Mouse (Mus musculus): ENCODE measurements at regions not wholly inside any gene's neighbourhood (a gene's known extent, or its start where the extent isn't known, plus 50 kb on each side); places are given as distances from the start of the nearest gene placed in this dataset.

GRCm38 (mm10) chr10:21724999-21725398, 132.1 kb downstream of the 1700020N01Rik start:
- no peak for DNase-seq (ENCODE audit: low spot score)

GRCm38 (mm10) chr10:21740256-21740655, 141.7 kb upstream of the Sgk1 start:
- DNase-seq (ENCODE audit: low spot score), result no peak

DNA sequence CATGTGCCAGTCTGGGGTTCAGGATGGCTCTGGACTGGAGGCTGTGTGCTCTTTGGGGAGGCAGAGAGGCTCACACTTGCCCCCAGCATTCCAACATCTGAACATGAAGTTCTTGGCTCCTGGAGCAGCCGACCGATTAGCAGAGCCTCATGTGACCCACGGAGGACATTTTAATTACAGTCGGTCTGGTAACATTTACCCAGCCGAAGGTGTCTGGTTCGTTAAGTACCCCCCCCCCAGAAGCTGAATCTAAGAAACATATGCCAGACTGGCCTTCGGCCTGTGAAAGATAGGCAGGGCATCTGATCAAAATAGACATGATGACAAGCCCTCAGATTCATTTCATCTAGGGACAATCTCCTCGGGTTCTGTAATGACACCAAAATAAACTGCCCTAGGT, 140.4 kb upstream of the Sgk1 start:
- DNase-seq (ENCODE audit: low spot score), result no peak

DNA sequence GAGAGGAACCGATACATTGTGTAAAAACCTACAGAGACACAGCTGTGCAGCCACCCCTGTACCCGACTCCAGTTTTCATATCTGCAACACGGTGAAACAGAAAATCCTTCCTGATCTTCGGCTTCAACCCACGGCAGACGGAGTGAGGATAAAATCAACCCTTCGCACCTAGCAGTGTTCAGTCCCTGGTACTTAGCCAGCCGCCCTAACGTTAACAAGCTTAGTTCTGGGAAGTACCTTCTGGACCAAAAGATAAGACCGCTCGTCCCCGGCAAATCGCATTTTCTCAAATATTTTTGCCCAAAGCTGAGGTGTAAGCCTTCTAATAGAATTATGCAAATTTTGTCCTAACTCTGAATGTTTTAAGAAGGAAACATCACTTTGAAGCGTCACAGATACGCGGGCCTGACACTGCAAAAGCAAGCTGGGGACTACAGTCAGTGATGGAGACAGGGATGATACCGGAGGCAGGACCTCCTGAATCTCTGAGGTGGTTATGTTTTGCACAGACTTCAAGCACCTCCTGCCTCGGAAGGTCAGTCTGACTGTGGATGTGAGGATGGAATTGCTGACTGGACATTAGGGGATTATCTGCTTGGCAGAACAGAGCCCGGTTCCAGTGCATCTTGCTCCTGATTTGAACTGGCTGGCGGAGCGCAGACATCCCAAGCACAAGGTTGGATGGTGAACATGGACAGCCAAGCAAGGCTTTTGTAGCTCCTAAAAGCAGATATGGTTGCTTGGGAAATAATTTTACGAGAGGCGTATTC, 139.8 kb upstream of the Sgk1 start:
- DNase-seq (ENCODE audit: low spot score), result no peak

GRCm38 (mm10) chr10:21743396-21743795, 138.6 kb upstream of the Sgk1 start:
- no peak for DNase-seq (ENCODE audit: low spot score)

DNA sequence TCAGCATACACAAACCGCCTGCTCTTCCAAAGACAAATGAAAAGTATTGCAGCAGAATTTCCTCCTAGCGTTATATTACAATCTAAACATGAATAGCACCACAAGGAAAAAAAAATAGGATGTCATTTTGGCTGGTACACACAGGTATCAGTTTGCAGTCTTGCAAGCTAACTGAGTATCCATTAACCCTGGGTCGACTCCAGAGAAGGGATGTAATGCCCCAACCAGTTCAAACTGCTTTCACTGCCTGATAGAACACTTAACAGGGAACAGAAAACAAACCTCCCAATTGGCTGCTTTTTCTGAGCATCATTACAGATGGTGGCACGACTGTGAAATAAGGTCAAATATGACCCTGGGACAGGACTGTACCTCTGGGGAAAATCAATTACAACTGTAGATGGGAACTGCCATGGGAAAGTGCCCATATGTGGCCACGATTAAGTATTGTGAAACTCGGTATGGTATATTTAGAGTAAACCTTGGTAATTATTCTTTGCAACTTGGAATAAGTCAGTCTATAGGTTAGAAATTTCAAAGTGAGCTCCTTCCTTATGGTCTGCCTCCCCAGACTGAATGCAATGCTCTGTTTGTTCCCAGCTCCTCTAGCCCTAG, 137.5 kb upstream of the Sgk1 start:
- peak; percentile 9 for DNase-seq (ENCODE audit: low spot score)

DNA sequence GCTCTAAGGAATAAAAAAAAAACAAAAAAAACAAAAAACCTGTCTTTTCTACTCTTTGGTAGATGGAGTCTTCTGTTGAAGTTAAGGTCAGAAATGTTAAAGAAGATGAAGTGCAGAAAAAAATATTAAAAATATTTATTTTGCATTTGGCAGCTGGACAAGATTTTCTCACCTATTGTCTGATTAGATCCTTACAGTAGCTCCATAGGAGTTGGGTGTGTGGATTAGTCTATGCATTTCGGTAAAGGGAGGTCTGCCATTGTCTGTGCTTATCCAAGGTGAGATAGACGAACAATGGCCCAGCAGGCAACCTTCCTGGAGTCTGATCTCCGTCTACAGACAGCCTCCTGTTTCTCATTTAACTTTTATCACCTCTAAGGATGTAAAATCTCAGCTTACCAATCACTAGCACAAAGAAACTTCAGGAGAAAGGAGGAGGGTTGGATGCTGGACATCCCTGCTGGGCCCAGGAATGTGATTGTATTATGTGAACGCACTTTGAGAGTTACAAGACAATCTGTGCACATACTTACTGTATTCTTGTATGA, 136.0 kb upstream of the Sgk1 start:
- DNase-seq (ENCODE audit: low spot score), result no peak

GRCm38 (mm10) chr10:21746713-21747112, 135.3 kb upstream of the Sgk1 start:
- DNase-seq (ENCODE audit: low spot score), result peak; percentile 17

- no peak for DNase-seq (ENCODE audit: low spot score)
Observed at GRCm38 (mm10) chr10:21751326-21751725, 130.7 kb upstream of the Sgk1 start.

- DNase-seq (ENCODE audit: low spot score), result no peak
Observed at GRCm38 (mm10) chr10:21752392-21752791, 129.6 kb upstream of the Sgk1 start.

GRCm38 (mm10) chr10:21754763-21755548, 127.0 kb upstream of the Sgk1 start:
- DNase-seq (ENCODE audit: low spot score), result no peak

DNA sequence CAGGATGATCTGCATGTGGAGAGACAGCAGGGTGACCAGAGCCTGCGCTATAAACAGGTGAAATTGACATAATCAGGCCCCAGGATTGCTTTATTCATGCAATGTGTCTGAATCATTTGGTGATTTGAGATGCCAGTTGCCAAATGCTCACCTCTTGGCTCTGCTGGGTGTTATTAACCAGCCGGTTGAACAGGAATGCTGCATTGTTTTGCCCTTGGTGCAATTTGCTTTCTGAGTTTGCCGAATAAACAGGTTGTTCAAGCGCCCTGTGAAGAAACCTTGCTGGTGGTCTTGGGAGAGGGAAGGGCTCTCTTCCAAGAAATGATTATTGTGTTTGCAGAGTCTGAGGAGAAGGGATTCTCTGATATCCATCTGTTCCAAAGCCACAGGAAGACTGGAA, 126.3 kb upstream of the Sgk1 start:
- DNase-seq (ENCODE audit: low spot score), result no peak

GRCm38 (mm10) chr10:21756811-21757210, 125.2 kb upstream of the Sgk1 start:
- DNase-seq (ENCODE audit: low spot score), result no peak

GRCm38 (mm10) chr10:21758122-21758521, 123.9 kb upstream of the Sgk1 start:
- no peak for DNase-seq (ENCODE audit: low spot score)

DNA sequence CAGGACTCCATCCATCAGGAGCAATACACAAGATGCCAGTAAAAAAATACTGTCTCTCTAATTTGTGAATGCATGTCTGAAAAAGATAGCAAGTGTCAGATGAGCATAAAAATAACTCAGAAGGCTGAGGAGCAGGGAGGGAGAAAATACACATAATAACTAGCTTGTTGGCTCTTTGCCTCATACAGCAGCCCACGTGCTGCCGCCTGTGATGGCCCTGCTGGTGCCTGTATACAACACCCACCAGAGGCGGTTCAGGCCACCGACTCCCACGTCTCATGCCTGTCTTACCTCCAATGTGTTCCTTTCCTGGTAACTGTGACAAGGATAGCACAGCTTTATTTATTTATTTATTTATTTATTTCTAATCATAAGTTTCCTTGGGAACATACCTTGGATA, 119.5 kb upstream of the Sgk1 start:
- no peak for DNase-seq (ENCODE audit: low spot score)

DNA sequence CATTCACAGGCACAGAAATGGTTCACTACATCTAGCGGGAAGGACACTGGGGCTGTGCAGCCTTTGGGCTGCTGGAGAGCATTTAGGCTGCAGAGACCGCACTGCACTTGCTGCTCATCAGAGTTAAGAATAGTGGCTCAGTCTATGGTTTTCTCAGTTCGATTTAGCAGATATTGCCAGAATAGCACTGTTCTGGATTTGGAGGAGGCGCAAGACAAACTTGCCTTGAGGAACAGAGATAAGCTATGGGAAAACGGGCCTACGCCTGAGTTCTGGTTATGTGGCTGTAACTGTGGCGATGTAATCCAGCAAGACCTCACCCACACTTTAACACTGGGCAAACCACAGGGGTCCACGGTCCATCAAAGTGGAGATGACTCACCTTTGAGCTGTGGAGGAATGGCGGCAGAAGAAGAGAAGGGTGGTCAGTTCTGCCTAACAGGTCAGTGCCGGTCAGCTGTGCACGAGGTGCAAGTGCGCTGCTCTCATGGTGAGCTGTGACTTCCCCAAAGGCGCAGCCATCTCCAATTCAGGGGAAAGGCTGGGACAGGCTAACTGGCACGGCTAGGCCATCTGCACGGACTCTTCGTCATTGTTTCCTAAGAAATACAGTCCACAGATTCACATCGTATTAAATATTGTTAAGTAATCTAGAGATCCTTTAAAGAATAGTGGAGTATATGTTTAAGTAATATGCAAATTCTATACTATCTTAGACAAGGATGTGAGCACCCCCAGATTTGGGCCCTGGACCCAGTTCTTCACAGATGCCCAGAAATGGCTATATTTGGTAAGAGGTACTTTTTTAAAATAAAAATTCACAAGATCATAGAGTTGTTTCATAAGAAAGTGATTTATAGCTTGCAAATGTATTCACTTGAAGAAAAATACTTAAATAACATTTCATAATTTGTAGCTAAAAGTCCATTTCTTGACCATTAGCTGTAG, 118.7 kb upstream of the Sgk1 start:
- DNase-seq (ENCODE audit: low spot score), result no peak

GRCm38 (mm10) chr10:21764090-21764489, 117.9 kb upstream of the Sgk1 start:
- DNase-seq (ENCODE audit: low spot score), result no peak

DNA sequence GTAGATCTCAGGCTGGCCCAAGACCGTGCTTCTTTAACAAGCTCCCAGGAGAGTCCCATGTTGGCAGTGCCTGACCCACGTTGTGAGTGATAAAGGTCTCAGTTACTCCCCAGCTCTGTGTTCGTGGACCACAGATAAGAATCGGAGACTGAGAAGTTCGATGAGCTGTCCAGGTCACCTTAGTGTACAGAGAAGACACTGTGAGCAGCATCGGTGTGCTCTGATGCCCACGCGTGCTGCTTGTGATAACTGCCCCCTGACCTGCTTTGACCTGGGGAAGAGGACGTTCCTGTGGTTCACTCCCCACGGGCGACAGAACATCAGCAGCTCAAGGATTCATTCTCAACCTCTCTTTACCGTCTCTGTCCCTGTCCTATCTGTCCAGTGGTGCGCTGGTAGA, 117.1 kb upstream of the Sgk1 start:
- no peak for DNase-seq (ENCODE audit: low spot score)

DNA sequence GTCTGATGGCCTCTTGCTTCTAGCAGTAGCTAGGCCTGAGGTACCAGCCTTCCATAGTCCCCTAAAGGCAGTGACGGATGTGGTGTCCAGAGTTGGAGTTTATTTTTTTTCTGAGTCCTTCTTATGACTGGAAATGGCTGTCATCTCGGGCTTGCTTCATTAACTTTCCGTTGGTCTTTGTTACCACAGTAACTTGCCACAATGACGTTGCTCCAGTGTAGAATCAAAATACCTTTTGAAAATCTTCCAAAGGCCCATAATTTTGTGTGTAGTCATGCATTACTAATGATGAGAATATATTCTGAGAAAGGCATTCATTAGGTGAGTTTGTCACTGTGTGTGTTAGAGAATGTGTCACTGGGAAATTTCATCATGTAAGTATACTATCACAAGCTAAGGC, 108.4 kb upstream of the Sgk1 start:
- DNase-seq (ENCODE audit: low spot score), result no peak

DNA sequence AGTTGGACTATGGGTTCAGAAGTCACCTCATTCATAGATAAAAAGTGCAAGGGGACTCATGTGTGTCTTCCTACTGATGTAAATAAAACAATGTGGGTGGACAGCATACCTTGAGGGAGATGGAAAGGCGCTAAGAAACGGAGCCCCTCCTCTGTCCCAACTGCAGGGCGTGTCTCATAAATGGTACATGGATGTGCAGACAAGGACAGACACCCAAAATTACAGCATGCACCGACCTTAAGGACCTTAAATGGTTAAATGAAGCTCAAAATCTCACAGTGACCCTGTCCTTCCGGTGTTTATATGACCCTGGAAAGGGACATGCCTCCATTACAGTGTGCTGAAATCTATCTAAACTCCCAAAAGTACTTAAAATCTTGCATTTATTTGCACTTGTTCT, 106.5 kb upstream of the Sgk1 start:
- no peak for DNase-seq (ENCODE audit: low spot score)

DNA sequence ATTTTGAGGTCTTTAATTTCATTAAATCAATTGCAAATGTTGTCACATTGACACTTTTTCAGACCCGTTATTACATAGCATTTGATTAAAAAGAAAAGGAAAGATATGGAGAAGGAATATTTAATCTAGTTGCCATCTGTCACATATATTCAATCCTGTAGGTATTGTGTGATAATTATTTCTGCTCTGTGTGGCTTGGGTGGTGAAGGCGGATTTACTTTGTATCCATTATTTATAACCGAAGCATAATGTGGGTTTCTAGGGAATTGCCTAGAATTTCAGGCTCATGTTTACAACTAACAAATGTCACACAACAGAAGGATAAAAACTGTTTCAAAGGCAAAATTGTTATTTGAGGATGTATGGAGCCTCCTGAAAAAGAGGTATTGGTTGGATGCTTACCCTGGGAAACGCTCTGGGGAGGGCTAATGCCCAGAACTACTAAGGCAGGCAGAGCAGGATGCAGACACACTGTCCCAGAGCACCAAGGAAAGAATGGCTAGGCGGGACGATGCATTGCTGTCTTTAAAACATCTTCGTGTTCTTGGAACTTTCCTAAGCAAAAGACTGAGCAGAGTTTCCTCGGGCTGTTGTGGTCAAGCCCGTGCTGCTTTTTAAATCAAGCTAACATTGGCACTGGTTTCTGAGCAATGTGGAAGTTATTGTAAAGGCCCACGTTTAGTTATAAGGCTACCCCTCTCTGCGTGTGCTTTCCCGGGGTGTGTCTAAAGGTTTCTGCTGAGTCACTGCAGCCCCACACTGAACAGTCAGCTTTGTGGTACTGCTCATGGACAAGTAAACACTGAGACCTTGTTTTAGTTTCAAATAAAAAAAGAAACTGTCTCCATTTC, 105.8 kb upstream of the Sgk1 start:
- no peak for DNase-seq (ENCODE audit: low spot score)

All from embryo, embryonic 10.5 days (tissue).